8 mouse cellular contexts compared by ENCODE assay signal in genomic region chr13:94177148-94177547, GRCm38 (mm10).
DNase-seq lines count a peak whose midpoint lies in the region; ATAC-seq lines count a peak whose summit lies in the region.

No protein-coding gene starts in this region.

- 55% methylated on average over 7 of the region's 7 CpGs for WGBS in limb, embryonic 15.5 days

- peaks cover 64% of the 10 kb centered on the region for H3K4me1 ChIP-seq in limb, embryonic 15.5 days

- 0 out of 2 replicates have a peak overlapping the region, but pooled peaks have one; percentile 54 for H3K27ac ChIP-seq in limb, embryonic 15.5 days

- H3K4me2 ChIP-seq in limb, embryonic 15.5 days = 0 out of 2 replicates have a peak overlapping the region, but pooled peaks have one; percentile 3

- H3K27me3 ChIP-seq in limb, embryonic 15.5 days = peaks cover 4% of the 10 kb centered on the region; the same call in 1 of the 2 replicates

- no peak overlapping the region for H3K4me3 ChIP-seq in limb, embryonic 15.5 days

- H3K9me3 ChIP-seq in limb, embryonic 15.5 days = no peaks in the 10 kb centered on the region

- ATAC-seq in limb, embryonic 15.5 days (ENCODE audit: insufficient number of reproducible peaks, low FRiP score, low TSS enrichment, low read depth) = no peak

- H3K36me3 ChIP-seq in limb, embryonic 15.5 days = 0 out of 2 replicates have a peak, but pooled peaks cover 3% of the 10 kb centered on the region

- peak; percentile 32 for DNase-seq in kidney, adult 9 months
- no peak for DNase-seq in kidney, adult 11 months
- peak; percentile 59 for DNase-seq in NIH3T3 (ENCODE audit: low read depth)
- DNase-seq in cerebellum, adult 9-11 months = peak; percentile 51
- peak; percentile 60 for DNase-seq in testis, postnatal 14 days (ENCODE audit: low spot score)
- no peak for DNase-seq in ovary, adult 18-20 months (ENCODE audit: low spot score)
- no peak for DNase-seq in right cerebral cortex, adult 18-20 months

- H3K9ac ChIP-seq in limb, embryonic 15.5 days = no peak overlapping the region

Comparison
In these comparisons a context has a peak if more than half of its experiments do, and no peak if none do; other contexts are left out.
1. DNase-seq: peak in kidney, adult 9 months (single experiment), NIH3T3 (single experiment), cerebellum, adult 9-11 months (single experiment) and testis, postnatal 14 days (single experiment); none in kidney, adult 11 months (single experiment), ovary, adult 18-20 months (single experiment) and right cerebral cortex, adult 18-20 months (single experiment).